Mouse (Mus musculus) myocyte (in vitro differentiated cells): ENCODE measurements around the gene Smim20.

Experiments
- E2F4 ChIP-seq: IDR thresholded peaks from one replicate; pipeline ENCODE4 v1.6.1; 2011; ENCODE audit warnings: mild to moderate bottlenecking, control low read depth, moderate library complexity; ENCODE audit not compliant: insufficient read depth
- MAX ChIP-seq: IDR thresholded peaks from one replicate; pipeline ENCODE4 v1.6.1; 2011; ENCODE audit warnings: low read depth, mild to moderate bottlenecking, control low read depth
- MYOD1 ChIP-seq, 3 experiments: IDR thresholded peaks; one replicate each; pipeline ENCODE4 v1.6.1; 2011; ENCODE audit warnings: control low read depth in 2 of 3, low read depth in 2 of 3, mild to moderate bottlenecking in 2 of 3, moderate library complexity in 1 of 3; ENCODE audit not compliant: insufficient read length in 2 of 3, control insufficient read depth in 1 of 3
- POLR2A ChIP-seq: IDR thresholded peaks from one replicate; pipeline ENCODE4 v1.6.1; 2011; ENCODE audit warnings: low read depth, mild to moderate bottlenecking, control low read depth, moderate library complexity; ENCODE audit not compliant: insufficient read length
- POLR2AphosphoS2 ChIP-seq: IDR thresholded peaks from one replicate; pipeline ENCODE4 v1.6.1; 2011; ENCODE audit warnings: low read depth, control low read depth; ENCODE audit not compliant: insufficient read length
- TCF12 ChIP-seq: IDR thresholded peaks from one replicate; pipeline ENCODE4 v1.6.1; 2011; ENCODE audit warnings: mild to moderate bottlenecking, control low read depth; ENCODE audit not compliant: poor library complexity, insufficient read depth, severe bottlenecking
- USF1 ChIP-seq: IDR thresholded peaks from one replicate; pipeline ENCODE4 v1.6.1; 2011; ENCODE audit warnings: low read depth, mild to moderate bottlenecking, control low read depth, moderate library complexity

DNA sequence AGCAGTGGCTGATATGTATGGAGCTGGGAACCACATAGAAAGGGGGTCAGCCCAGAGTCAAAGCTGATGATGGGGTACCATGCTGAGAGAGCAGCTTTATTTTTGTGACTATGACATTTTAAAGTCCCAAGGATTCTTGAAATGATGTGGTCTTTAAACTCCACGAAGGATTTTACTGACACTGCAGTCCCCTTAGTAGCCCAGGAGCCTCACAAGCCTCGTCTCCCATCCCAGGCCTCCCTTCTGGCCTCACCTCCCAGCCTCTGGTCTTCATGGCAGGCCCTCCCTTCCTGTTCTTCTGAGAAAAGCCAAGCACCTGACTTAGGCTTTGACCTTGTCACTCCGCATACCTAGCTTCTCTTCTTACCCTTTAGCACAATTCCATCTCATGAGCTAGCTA, 57.4 kb downstream of the Smim20 start:
- no peak for TF ChIP-seq POLR2A
- TF ChIP-seq POLR2AphosphoS2: no peak
- TF ChIP-seq TCF12: no peak
- no peak for TF ChIP-seq MAX
- no peak for TF ChIP-seq E2F4
- no peak for TF ChIP-seq MYOD1 (IDR thresholded peaks at IDR 0.05; ENCODE audit: control insufficient read depth in 1 of 3, insufficient read length in 2 of 3, low read depth in 2 of 3)
- TF ChIP-seq USF1: no peak
